Mouse (Mus musculus) left cerebral cortex, adult 18-20 months (tissue): Measurements from ENCODE around the gene Cpn2. TPM values are rescaled to one million over a fixed set of nuclear protein-coding genes. Genes with fewer than 3 reads are reported as not detected.

Source experiments
- DNase-seq, 2 experiments: peaks; one replicate each; pipeline ENCODE4 v3.0.0; 2021 to 2022; ENCODE audit warnings: low spot score in 2 of 2, mixed read lengths in 1 of 2
- long read RNA-seq, 2 experiments: library from polyadenylated mRNA; stranded (forward); transcript quantifications; one replicate each; pipeline ENCODE4 v2.0.0; 2021
- total RNA-seq, 2 experiments: library from RNA; stranded (reverse); gene quantifications; 2 replicates each; pipeline ENCODE4 v1.2.3; 2021

Gene Cpn2
- not detected for total RNA-seq
- long read RNA-seq, experiment 1, result 0 reads
- long read RNA-seq, experiment 2, result 0 reads

DNA sequence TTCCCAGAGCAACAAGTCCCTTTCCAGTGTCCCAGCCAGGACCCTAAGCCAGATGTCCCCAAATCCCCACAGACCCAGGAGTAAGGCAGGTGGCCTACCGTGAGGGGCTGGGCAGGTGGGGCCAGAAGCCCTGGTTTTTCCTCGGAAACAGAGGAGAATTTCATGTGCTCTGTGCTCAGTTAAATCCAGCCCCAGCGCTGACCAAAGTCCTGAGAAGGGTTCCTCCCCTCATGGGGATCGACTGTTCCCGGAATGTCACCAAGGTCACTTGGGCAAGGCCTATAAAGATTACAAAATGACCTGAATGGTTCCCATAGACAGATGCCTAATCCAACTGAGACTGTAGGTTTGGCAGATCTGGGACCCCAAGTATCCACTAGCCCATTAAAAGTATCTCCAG, at the start of gene Cpn2:
Gene Cpn2, minus strand, starts transcription at position 141 of the 400 bp plus-strand sequence.
- DNase-seq, result no peak

- no peak for DNase-seq
These were observed 46.9 kb upstream of the Cpn2 start for GRCm38 (mm10) chr16:30314236-30314635.

- DNase-seq, result no peak
These were observed 43.3 kb upstream of the Cpn2 start, which contains the start of gene Gp5 for GRCm38 (mm10) chr16:30310647-30311046. Gene Gp5, minus strand, starts transcription at chr16:30310779.

- DNase-seq, result no peak
These were observed 42.8 kb upstream of the Cpn2 start for GRCm38 (mm10) chr16:30310171-30310515.

DNA sequence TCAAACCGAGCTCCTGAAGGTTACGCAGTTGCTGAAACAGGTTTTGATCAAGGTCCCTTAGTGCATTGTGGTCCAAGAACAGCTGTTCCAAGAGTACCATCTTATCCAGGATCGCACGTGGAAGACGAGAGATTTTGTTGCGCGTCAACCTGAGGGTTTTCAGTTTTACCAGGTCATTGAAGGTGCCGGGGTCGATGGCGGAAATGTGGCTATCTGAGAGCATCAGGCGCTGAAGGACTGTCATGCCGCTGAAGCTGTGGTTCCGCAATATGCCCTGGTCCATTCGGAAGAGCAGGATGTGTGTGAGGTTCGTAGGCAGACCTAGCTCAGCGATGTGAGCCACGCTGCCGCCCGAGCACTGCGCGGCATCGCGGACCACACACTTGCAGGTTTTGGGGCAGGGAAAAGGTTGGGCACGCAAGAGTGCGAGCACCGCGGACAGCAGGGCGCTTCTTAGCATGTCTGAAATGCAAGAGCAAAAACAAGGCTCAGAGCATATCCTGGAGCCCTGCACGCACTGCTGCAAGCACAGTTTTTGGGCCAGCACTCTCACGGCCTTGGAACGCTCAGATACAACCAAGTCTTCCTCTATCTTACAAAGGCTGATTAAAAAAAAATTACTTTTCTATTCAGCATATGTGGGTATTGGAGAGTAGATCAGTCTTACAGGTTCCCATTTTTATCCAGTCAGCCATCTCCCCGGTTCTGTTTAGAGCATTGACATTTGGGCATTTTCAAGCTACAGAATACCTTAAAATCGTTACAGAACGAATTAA, 42.3 kb upstream of the Cpn2 start:
- peak in 1 of 2 experiments; percentile 49 for DNase-seq

GRCm38 (mm10) chr16:30308616-30309394, 41.5 kb upstream of the Cpn2 start:
- peak; percentile 61 to 74 for DNase-seq

DNA sequence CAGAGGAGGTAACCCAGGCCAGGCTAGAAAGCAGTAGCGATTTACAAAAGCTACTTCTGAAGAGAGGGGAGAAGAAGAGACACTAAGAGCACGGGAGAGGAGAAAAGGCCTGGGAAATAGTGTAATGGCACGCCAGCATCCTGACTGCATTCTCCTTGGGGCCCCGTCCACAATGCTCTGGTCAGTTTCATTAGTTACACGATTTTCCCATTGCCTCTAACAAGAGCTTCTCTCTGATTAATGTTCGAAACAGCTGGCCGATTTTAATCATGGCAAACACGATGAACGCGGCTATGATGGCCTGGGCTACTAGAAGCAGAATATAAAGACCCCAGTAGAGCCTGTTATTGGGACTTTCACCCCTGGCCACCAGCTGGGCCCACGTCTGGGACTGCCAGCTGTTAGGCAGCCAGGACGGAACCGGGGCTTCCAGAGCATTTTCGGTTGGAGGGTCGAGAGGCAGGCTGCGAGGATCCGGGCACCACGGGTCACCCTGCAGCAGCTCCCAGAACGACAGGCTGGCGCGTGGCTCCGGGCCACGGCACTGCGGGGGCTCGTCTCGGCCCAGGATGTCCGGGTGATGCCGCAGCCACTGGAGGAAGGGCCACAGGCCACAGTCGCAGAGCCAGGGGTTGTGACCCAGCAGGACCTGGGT, 40.8 kb upstream of the Cpn2 start:
- DNase-seq, result no peak

GRCm38 (mm10) chr16:30307306-30307705, 40.0 kb upstream of the Cpn2 start:
- DNase-seq, result no peak

DNA sequence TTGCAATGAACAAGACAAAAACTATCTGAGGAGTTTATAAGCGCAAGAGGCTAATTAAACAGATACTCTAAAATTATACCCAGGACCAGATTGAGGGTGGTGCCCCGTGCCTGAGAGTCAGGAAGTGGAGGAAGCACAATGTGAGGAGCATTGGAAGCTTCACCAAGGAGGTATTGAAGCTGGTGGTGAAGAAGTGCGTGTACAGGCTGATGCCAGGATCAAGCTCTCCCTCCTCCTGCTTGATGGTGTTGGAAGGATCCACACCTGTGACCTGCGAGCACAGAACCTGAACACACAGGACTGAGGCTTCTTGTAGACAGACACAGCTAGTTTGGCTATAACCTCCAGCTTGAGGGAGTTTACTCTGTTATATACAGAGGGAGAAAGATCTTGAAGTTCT, 38.8 kb upstream of the Cpn2 start:
- no peak for DNase-seq

DNA sequence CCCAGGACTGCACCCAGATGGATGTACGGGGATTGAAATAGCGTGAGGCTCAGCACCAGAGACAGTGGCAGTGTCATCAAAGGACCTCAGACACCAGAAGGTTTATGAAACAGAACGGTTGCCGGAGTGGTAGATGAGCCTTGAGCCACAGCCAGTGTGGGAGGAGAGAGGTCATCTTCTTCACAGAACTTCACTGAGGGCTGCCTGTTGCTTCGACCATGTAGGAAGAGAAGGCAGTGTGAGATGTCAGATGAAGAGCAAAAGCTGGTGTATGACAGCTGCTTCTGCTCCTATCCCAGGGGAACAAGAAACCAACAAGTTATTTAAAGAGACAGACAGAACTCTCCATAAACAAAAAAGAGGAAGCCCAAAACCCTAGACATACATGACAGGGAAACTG, 36.9 kb upstream of the Cpn2 start:
- no peak for DNase-seq

- no peak for DNase-seq
These were observed 36.1 kb upstream of the Cpn2 start for GRCm38 (mm10) chr16:30303411-30303810.

- no peak for DNase-seq
These were observed 35.4 kb upstream of the Cpn2 start for GRCm38 (mm10) chr16:30302686-30303085.

GRCm38 (mm10) chr16:30299711-30300277, 32.5 kb upstream of the Cpn2 start:
- no peak for DNase-seq

DNA sequence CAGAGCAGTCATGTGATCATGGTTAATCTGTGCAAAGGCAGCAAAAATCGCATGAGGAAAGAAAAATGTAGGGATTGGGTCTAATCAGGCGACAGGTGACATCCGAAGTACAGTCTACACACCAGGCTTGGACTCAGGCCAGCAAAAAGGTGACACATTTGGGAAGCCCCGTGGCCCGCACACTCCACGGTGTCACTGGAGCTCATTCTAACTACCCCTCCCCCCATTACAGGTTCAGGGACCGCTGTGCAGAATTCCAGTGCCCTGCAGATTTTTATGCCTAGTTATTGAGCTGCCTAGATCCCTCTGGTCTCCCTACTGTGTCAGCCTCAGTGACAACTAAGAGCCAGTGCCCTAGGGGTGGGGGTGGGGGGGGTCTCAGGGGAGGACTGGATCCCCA, 30.2 kb upstream of the Cpn2 start:
- DNase-seq, result no peak

DNA sequence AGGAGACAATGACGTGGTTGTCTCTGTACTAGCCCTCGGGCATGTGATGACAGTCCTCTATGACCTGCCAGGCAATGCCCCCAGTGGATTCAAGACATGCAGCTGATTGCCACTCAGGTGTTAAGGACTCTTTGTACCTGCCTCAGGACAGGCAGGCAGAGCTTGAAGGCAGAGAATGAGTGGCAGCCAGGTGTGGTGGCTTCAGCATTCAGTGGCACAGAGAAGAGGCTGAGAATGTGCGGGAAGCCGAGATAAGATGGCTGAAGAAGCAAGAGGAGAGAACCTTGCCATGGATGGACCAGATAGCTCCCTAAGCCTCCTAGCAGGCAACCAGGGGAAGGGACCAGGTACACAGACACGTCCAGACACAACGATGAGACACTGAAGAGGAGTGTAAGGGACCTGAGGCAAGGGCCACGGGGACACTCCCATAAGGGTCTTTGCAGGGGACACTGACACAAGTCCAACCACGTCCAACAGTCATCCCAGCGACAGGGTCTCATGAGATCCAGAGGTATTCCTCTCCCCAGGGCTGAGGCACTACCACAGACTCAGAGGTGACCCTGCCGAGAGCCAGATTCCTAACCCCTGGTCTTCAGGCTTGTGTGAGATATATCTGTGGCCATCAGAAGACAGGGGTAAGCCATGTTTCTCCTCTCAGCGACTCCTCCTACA, 29.4 kb upstream of the Cpn2 start:
- DNase-seq, result no peak

DNA sequence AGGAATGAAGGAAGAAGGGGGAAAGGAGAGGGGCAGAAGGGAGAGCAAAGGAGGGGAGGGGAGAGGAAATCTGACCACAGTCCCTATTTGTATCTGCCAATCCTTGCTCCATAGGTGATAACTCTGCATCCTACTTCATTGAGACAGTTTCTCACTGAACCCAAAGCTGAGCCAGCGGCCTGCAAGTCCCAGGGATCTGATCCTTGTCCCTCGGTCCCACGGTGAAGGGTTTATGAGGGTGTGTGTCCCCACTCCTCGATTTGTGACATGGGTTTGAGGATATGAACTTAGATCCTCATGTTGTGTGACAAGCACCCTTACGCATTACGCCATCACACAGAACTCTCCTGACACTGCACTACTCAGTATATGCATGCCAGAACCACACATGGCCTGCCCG, 27.8 kb upstream of the Cpn2 start:
- DNase-seq, result no peak

DNA sequence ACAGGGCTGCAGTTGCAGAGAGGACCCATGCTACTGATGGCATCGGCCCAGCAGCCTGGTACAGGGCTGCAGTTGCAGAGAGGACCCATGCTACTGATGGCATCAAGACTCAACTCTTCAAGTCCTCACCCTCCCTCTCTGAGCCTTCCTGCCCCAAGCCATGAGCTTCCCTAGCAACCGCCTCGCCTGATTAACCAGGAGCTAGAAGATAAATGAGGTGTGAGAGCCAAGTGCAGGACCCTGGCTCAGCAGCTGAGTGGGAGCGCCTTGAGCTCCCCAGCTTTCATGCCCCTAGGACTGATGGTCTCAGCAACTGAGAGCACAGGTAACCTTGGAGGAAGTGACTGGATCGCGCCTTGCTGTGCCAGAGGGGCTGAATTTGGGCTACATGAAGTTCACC, 23.1 kb upstream of the Cpn2 start:
- DNase-seq, result no peak

DNA sequence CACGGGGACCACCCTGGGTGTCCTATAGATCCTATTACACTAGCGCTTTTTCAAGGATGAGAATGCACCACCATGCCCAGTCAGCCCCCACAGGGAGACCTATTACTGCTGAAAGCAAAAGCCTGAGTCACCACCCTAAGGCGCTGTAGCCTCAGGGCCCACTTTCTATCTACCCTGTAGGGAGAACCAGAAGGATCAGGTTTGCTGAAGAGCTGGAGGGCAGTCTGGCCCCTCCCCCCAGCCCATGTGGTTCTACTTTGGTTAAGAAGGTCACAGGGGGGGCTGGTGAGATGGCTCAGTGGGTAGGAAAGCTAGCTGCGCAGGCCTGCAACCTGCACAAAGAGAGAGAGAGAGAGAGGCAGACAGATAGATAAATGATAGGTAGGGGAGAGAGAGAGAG, 18.4 kb upstream of the Cpn2 start:
- DNase-seq, result no peak

GRCm38 (mm10) chr16:30283743-30284337, 16.5 kb upstream of the Cpn2 start:
- peak in 1 of 2 experiments; percentile 21 for DNase-seq

GRCm38 (mm10) chr16:30282844-30283495, 15.7 kb upstream of the Cpn2 start, which contains the start of gene Lrrc15:
Gene Lrrc15, minus strand, starts transcription at chr16:30283256.
- no peak for DNase-seq
